Mouse (Mus musculus) bone marrow, adult 2 months (tissue): ENCODE data around the gene C330007P06Rik. TPM values are rescaled to one million over a fixed set of nuclear protein-coding genes. Genes with fewer than 3 reads are reported as not detected.

ENCODE experiments used
- H3K27ac ChIP-seq: fragments of 200-500 bp; 2 replicates; pipeline ENCODE4 v1.5.1; 2012; ENCODE audit warnings: low read depth, mild to moderate bottlenecking, control low read depth, inconsistent platforms, low read length; ENCODE audit not compliant: control insufficient read depth, poor library complexity, insufficient read depth
- H3K4me1 ChIP-seq: fragments of 200-500 bp; 2 replicates; pipeline ENCODE4 v1.6.1; 2011; ENCODE audit warnings: low read length; ENCODE audit not compliant: control insufficient read depth, insufficient read depth
- H3K4me3 ChIP-seq: fragments of 200-500 bp; replicated peaks from 2 replicates; pipeline ENCODE3; 2011; ENCODE audit warnings: mild to moderate bottlenecking, low read depth, low read length, control low read depth; ENCODE audit not compliant: control insufficient read depth
- CTCF ChIP-seq: fragments of 200-500 bp; IDR thresholded peaks from 2 replicates; pipeline ENCODE4 v1.5.1; 2011; ENCODE audit warnings: low read length, control low read depth; ENCODE audit not compliant: control insufficient read depth, insufficient read depth
- POLR2A ChIP-seq: fragments of 200-500 bp; IDR thresholded peaks from 2 replicates; pipeline ENCODE4 v1.6.1; 2011; ENCODE audit warnings: low read depth, mild to moderate bottlenecking, control low read depth, low read length, borderline replicate concordance; ENCODE audit not compliant: control insufficient read depth
- WGBS: fragments of 180-500 bp; shearing (Covaris S2); methylation state at CpG from one replicate; pipeline ENCODE4 v1.1.7; 2018; 5-methylcytosine and 5-hydroxymethylcytosine counted together
- polyA plus RNA-seq: library from polyadenylated mRNA; stranded (reverse); fragments of >200 nt; gene quantifications from 2 replicates; pipeline ENCODE4 v1.2.4, GENCODE M21; 2011; ENCODE audit warnings: low replicate concordance; ENCODE audit not compliant: missing spikeins, insufficient read depth, insufficient read length

C330007P06Rik gene
- polyA plus RNA-seq, 1 experiment = 11.4 TPM

DNA sequence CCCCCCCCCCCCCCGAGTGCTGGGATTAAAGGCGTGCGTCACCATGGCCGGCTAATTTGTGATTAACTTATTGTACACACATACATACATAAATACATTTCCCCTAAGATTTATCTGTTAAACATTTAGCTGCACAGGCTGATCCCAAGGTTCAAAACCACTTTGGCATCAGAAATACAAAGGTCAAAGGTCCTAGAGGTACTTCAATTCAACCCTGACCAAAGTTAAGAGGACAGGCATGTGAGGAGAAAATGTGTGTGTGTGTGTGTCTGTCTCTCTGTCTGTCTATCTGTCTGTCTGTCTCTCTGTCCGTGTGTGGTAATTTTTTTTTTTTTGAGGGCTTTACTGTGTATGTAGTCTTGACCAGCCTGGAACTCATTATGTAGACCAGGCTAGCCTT is 47.0 kb downstream of the C330007P06Rik start:
- 87% methylated on average over 5 of the region's 5 CpGs for WGBS
- no peak overlapping the region for H3K4me3 ChIP-seq

DNA sequence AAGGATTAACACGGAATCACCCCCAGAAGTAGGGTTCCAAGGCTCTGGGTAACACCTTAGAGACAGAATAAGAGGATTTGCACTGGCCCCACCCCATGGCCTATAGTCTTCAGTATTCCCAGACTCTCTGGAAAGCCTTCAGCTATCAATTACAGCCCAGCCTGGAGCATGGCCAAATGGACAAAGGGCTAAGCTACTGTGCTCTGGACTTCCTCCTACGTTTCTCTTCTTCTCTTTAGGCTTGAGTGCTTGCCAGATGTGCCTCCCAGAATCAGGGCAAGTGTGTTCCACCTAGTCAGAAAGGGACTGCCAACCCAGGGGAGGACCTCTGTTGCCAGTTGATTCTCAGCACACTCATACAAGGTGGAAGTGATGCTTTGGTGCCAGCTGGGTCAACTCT is 48.9 kb downstream of the C330007P06Rik start:
- WGBS = 49% methylated on average over 2 of the region's 2 CpGs
- Histone ChIP-seq H3K27ac (no peak overlapping the region), H3K4me1 (no peaks in the 10 kb centered on the region), H3K4me3 (no peak overlapping the region)
- no peak for TF ChIP-seq CTCF
- no peak for TF ChIP-seq POLR2A

More for the DNA sequence above, 47.0 kb downstream of the C330007P06Rik start:
- H3K27ac ChIP-seq = no peak overlapping the region
- TF ChIP-seq CTCF = no peak
- no peak for TF ChIP-seq POLR2A
- no peaks in the 10 kb centered on the region for H3K4me1 ChIP-seq

DNA sequence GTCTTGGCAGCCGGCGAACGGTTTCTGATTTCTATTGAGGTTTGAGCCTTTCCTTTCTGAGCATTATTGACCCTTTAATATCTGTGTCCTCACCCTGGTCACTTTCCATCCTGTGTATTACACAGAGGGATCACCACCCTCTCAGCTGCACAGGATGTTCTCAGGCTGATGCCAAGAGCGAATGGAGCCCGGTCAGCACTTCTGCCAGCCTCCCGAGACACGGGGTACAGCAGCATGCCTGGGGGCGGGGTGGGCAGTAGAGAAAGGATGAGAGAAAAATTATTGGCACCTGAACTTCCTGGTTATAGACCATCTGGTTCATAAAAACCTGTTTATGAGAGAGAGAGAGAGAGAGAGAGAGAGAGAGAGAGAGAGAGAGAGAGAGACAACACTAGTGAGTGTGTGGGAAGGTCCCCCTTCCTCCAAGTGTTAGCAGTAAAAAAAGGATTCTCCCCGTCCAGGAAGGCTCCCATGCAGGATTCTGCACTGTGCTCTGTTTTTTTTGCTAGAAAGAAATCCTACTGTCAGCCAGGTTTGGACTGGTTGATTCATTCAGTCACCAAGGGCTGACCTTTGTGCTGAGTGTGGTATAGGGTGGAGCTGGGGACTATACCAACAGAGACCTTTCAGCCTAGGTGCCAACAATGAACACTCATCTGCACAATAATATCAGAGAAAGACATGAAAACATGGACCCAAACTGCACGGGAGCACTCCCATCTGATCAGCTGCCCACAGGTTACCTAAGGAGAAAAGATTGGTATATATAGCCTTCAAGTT is 49.8 kb downstream of the C330007P06Rik start:
- no peak overlapping the region for H3K4me3 ChIP-seq
- 83% methylated on average over 10 of the region's 10 CpGs for WGBS

GRCm38 (mm10) chrX:36820201-36820600 is 53.7 kb downstream of the C330007P06Rik start:
- Histone ChIP-seq H3K27ac (no peak overlapping the region), H3K4me3 (no peak overlapping the region), H3K4me1 (no peaks in the 10 kb centered on the region)
- TF ChIP-seq POLR2A (no peak), CTCF (peak; percentile 70)
- 17% methylated on average over 4 of the region's 4 CpGs for WGBS

More for the DNA sequence above, 49.8 kb downstream of the C330007P06Rik start:
- no peak overlapping the region for H3K27ac ChIP-seq
- TF ChIP-seq POLR2A = no peak
- TF ChIP-seq CTCF = no peak
- H3K4me1 ChIP-seq = no peaks in the 10 kb centered on the region

GRCm38 (mm10) chrX:36819575-36819974 is 54.3 kb downstream of the C330007P06Rik start:
- Histone ChIP-seq H3K4me3 (no peak overlapping the region), H3K27ac (no peak overlapping the region)
- 76% methylated on average over 4 of the region's 4 CpGs for WGBS

DNA sequence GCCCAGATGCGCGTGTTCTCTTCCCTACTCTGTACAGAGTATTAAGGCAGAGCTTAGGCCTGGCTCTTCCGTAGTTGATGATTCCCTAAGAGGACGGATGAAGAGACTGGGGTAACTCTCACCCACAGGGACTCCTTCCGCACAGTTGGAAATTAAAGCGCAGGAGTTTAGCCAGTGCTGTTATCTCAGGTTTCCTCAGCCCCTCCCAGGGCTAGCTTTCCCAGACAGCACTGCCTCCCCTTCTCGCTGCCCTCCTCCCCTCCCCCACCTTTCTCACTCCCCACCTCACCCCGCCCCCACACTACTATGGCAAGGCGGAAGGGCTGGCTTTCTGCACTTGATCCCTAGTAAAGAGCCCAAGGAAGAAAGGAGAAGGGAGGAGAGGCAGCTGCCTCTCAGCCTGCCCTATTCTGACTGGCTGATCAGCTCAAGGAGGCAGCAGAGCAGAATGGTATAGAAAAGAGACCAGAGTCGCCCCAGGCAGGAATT is 56.9 kb downstream of the C330007P06Rik start:
- Histone ChIP-seq H3K27ac (no peak overlapping the region), H3K4me1 (no peaks in the 10 kb centered on the region), H3K4me3 (no peak overlapping the region)
- 38% methylated on average over 10 of the region's 10 CpGs for WGBS
- TF ChIP-seq CTCF = no peak
- no peak for TF ChIP-seq POLR2A

More at GRCm38 (mm10) chrX:36819575-36819974, 54.3 kb downstream of the C330007P06Rik start:
- no peak for TF ChIP-seq CTCF
- no peak for TF ChIP-seq POLR2A
- H3K4me1 ChIP-seq = no peaks in the 10 kb centered on the region

DNA sequence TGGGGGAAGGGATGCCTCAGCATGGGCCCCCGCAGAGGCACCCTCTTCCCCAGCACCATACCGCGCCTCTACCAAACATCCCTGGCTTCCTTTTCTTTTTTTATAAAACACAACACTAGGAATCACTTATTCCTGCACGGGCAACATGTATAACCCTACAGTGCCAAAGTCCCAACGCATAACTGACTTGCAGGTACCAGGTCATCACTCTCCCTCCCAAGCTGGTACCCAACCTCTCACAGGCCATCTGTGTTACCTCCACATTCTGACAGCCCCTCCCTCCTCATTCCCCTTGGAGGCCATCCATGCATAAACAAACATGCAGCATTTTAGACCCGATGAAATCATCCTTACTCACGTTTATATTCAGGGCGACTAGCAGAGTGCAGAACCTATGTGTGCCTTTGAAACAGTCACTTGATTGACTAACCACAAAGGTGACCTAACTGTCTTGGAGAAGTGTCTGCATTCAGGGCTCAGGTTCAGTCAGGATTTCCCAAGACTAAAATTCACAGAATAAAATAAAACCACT is 57.5 kb downstream of the C330007P06Rik start:
- WGBS = 69% methylated on average over 8 of the region's 8 CpGs
- no peaks in the 10 kb centered on the region for H3K4me1 ChIP-seq
- TF ChIP-seq CTCF (no peak), POLR2A (no peak)
- H3K4me3 ChIP-seq = no peak overlapping the region
- no peak overlapping the region for H3K27ac ChIP-seq

GRCm38 (mm10) chrX:36815439-36815838 is 58.5 kb downstream of the C330007P06Rik start:
- TF ChIP-seq POLR2A = no peak
- no peak for TF ChIP-seq CTCF
- WGBS = 58% methylated on average over 4 of the region's 4 CpGs
- Histone ChIP-seq H3K4me3 (no peak overlapping the region), H3K4me1 (no peaks in the 10 kb centered on the region), H3K27ac (no peak overlapping the region)
